Mouse (Mus musculus) stomach, postnatal 0 days (tissue): ENCODE data around the gene Crhr1. TPM values are rescaled to one million over a fixed set of nuclear protein-coding genes. Genes with fewer than 3 reads are reported as not detected.

Experiments used
- ATAC-seq: fragments of 200-750 bp; cut with Nextera tagmentation; 2 replicates; pipeline ENCODE4 v1.8.0; 2017; ENCODE audit not compliant: low FRiP score, low TSS enrichment
- DNase-seq: peaks from one replicate; pipeline ENCODE4 v3.0.0-alpha.2; 2016; ENCODE audit warnings: low spot score
- H3K27ac ChIP-seq: fragments of 300-500 bp; sonication (generic); replicated peaks from 2 replicates; pipeline ENCODE4 v1.5.1; 2014; ENCODE audit warnings: mild to moderate bottlenecking, control low read depth
- H3K27me3 ChIP-seq: fragments of 300-500 bp; sonication (generic); 2 replicates; pipeline ENCODE4 v1.6.1; 2014; ENCODE audit warnings: low read length; ENCODE audit not compliant: control insufficient read depth, insufficient read depth
- H3K36me3 ChIP-seq: fragments of 300-500 bp; sonication (generic); 2 replicates; pipeline ENCODE4 v1.6.1; 2014; ENCODE audit warnings: low read length, mixed read lengths; ENCODE audit not compliant: control insufficient read depth, insufficient read depth
- H3K4me1 ChIP-seq: fragments of 300-500 bp; sonication (generic); replicated peaks from 2 replicates; pipeline ENCODE4 v1.6.1; 2014; ENCODE audit warnings: antibody characterized with exemption; ENCODE audit not compliant: control insufficient read depth, insufficient read depth
- H3K4me2 ChIP-seq: fragments of 300-500 bp; sonication (generic); replicated peaks from 2 replicates; pipeline ENCODE4 v1.6.1; 2014; ENCODE audit warnings: low read depth, mild to moderate bottlenecking, control low read depth, moderate library complexity
- H3K4me3 ChIP-seq: fragments of 300-500 bp; sonication (generic); 2 replicates; pipeline ENCODE4 v1.5.1; 2014; ENCODE audit warnings: low read depth, low read length, control low read depth
- H3K9ac ChIP-seq: fragments of 300-500 bp; sonication (generic); 2 replicates; pipeline ENCODE4 v1.6.1; 2014; ENCODE audit warnings: mild to moderate bottlenecking, low read length, control low read depth, mixed read lengths
- H3K9me3 ChIP-seq: fragments of 300-500 bp; sonication (generic); 2 replicates; pipeline ENCODE4 v1.6.1; 2016; ENCODE audit warnings: low read length; ENCODE audit not compliant: control insufficient read depth
- CTCF ChIP-seq: IDR thresholded peaks from 2 replicates; pipeline ENCODE4 v1.5.1; 2016; ENCODE audit warnings: antibody characterized with exemption, low read depth, mild to moderate bottlenecking, moderate library complexity
- EP300 ChIP-seq: optimal IDR thresholded peaks from 2 replicates; pipeline ENCODE3; 2016; ENCODE audit warnings: antibody characterized with exemption
- WGBS: fragments of 180-500 bp; shearing (Covaris S2); extraction: QIAGEN DNeasy Blood & Tissue Kit; methylation state at CpG from one replicate; pipeline ENCODE4 v1.1.7; 2014; 5-methylcytosine and 5-hydroxymethylcytosine counted together
- polyA plus RNA-seq: library from polyadenylated mRNA; unstranded; fragments of >200 nt; fragmentation: Nextera tagmentation; extraction: Ambion mirVana; gene quantifications from 2 replicates; pipeline ENCODE4 v1.2.1, GENCODE M21; 2015

Crhr1 gene
- polyA plus RNA-seq, 1 experiment from 2014 or later, result 0.07 TPM

DNA sequence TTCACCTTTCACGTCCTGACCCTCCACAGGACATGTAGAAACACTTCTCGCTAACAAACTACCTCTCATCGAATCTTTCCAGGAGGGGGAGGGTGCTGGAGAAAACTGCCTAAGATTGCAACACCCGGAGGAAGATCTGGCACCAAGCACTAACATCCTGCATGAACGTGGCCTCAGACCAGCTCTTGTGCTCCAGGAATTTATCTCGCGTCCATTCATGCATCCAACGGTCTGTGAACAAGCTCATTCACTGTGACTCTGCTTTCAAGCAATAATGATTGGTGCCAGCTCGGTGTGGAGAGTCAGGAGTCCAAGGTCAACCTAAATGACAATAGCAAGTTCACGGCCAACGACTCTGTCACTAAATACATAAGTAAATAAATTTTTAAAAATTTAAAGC lies 20.8 kb upstream of the Crhr1 start:
- no peak for DNase-seq
- WGBS, result 72% methylated on average over 11 of the region's 11 CpGs
- Histone ChIP-seq H3K9me3 (no peaks in the 10 kb centered on the region), H3K4me1 (no peaks in the 10 kb centered on the region), H3K36me3 (no peaks in the 10 kb centered on the region), H3K9ac (no peak overlapping the region), H3K27me3 (0 out of 2 replicates have a peak, but pooled peaks cover 2% of the 10 kb centered on the region), H3K4me3 (no peak overlapping the region), H3K4me2 (no peak overlapping the region), H3K27ac (no peak overlapping the region)
- ATAC-seq, result no peak
- TF ChIP-seq EP300 (no peak), CTCF (no peak)

DNA sequence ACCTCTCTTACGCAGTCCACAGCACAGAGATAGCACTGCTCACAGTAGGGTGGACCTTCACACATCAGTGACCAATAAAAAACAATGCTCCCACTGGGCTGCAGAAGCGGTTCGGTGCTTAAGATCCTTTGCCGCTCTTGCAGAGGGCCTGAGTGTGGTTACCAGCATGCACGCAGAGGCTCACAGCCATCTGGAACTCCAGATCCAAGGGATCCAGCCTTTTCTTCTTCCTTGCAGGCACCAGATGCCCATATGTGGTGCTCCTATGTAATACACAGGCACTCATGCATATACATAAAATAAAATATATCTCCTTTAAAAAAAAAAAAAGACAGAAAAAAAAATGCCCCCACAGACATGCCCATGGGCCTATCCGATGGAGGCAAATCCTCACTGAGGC lies 19.0 kb upstream of the Crhr1 start:
- Histone ChIP-seq H3K4me3 (no peak overlapping the region), H3K36me3 (no peaks in the 10 kb centered on the region), H3K27ac (no peak overlapping the region), H3K4me2 (no peak overlapping the region), H3K9ac (no peak overlapping the region), H3K4me1 (no peaks in the 10 kb centered on the region), H3K27me3 (0 out of 2 replicates have a peak, but pooled peaks cover 2% of the 10 kb centered on the region), H3K9me3 (no peaks in the 10 kb centered on the region)
- 87% methylated on average over 6 of the region's 6 CpGs for WGBS
- no peak for ATAC-seq
- TF ChIP-seq CTCF, result no peak
- TF ChIP-seq EP300, result no peak
- DNase-seq, result no peak

DNA sequence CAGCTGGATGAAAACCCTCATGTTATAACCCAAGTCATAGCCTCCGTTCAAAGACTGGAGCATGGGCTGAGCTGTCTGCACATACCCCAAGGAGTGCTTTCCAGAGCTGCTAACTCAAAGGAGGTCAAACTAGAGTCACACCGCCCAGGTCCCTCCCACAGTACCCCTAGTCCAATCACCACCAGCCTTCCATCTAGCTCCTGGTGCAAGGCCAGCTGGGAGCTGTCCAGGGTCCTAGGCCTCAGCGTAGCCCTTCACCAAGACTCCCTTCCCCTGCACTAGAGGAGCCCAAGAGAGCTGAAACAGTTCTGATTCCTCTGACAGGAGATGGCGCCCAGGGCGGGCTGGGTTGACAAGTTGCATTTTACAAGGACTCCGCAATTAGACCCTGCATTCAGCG lies 18.0 kb upstream of the Crhr1 start:
- ATAC-seq, result peak; percentile 68; the same call in 1 of the 2 replicates
- Histone ChIP-seq H3K27me3 (0 out of 2 replicates have a peak, but pooled peaks cover 2% of the 10 kb centered on the region), H3K36me3 (no peaks in the 10 kb centered on the region), H3K4me2 (no peak overlapping the region), H3K27ac (no peak overlapping the region), H3K9me3 (no peaks in the 10 kb centered on the region), H3K9ac (no peak overlapping the region), H3K4me3 (no peak overlapping the region), H3K4me1 (no peaks in the 10 kb centered on the region)
- TF ChIP-seq EP300 (no peak), CTCF (no peak)
- peak; percentile 73 for DNase-seq
- WGBS, result 4% methylated on average over 7 of the region's 7 CpGs

DNA sequence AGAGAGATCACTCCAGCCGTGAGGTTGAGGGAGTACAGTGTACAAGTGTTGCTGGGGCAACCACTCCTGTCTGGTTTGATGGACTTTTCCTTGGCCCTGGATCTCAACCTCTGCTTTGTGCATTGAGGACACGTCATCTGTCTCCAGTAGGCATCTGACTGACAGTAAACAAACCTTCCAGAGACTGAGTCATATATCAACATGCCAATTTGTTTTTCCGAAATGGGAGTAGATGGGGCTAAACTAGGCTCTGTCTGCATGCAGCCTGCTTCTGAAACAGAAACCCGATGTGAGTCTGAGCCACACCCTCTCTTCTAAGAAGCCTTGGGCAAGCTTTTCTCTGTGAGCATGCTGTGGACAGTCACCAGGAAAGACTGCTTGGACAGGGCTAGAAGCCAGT lies 14.3 kb upstream of the Crhr1 start:
- no peak for TF ChIP-seq CTCF
- TF ChIP-seq EP300, result no peak
- H3K27me3 ChIP-seq, result 0 out of 2 replicates have a peak, but pooled peaks cover 2% of the 10 kb centered on the region
- H3K27ac ChIP-seq, result no peak overlapping the region
- WGBS, result 34% methylated on average over 4 of the region's 4 CpGs
- no peak for DNase-seq
- no peak overlapping the region for H3K4me2 ChIP-seq
- no peaks in the 10 kb centered on the region for H3K9me3 ChIP-seq
- no peaks in the 10 kb centered on the region for H3K4me1 ChIP-seq
- no peak for ATAC-seq
- no peaks in the 10 kb centered on the region for H3K36me3 ChIP-seq
- H3K9ac ChIP-seq, result no peak overlapping the region
- no peak overlapping the region for H3K4me3 ChIP-seq

DNA sequence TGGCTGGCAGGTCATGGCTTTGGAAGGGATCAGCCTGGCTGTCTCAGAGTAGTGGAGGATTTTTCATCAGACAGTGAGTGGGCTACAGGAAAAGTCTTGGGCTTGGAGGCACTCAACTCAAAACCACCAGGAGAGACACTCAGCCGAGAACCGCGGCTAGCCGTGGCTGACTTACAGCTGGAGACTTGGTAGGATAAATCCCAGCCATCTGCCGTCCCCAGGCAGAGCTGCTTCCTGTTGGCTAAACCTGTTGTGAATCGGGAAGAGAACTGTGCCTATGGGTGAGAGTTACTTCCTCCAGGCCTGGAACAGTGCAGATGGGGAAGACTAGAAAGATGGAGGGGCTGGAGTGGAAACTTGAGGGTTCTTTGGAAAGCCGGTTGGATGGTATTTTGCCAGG lies 9.7 kb upstream of the Crhr1 start:
- H3K9me3 ChIP-seq, result no peaks in the 10 kb centered on the region
- no peaks in the 10 kb centered on the region for H3K36me3 ChIP-seq
- no peak overlapping the region for H3K9ac ChIP-seq
- no peaks in the 10 kb centered on the region for H3K27me3 ChIP-seq
- no peak overlapping the region for H3K4me3 ChIP-seq
- no peak overlapping the region for H3K4me2 ChIP-seq
- TF ChIP-seq CTCF (no peak), EP300 (no peak)
- WGBS, result 65% methylated on average over 7 of the region's 7 CpGs
- H3K4me1 ChIP-seq, result no peaks in the 10 kb centered on the region
- DNase-seq (no peak), ATAC-seq (no peak)
- no peak overlapping the region for H3K27ac ChIP-seq

DNA sequence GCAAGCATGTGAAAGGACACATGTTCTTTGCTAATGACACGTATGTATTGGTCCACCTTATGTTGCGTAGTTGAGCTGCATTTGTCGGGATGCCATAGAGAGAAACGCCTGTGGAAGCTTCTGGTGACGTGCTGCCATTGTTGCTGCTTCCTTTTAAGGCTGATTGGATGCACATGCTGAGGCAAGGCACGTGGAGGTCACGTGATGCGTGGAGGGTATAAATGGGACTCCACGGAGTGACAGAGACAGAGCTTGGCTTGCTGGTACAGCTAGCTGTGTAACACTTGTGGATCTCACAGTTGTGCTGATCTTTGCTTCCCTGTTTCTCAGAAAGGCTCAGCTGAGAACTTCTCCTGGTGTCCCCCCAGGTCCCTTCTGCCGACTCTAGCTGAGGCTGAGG lies 9.2 kb upstream of the Crhr1 start:
- Histone ChIP-seq H3K9me3 (no peaks in the 10 kb centered on the region), H3K4me1 (no peaks in the 10 kb centered on the region), H3K4me3 (no peak overlapping the region), H3K27ac (no peak overlapping the region), H3K9ac (no peak overlapping the region), H3K4me2 (no peak overlapping the region), H3K27me3 (no peaks in the 10 kb centered on the region), H3K36me3 (no peaks in the 10 kb centered on the region)
- WGBS, result 81% methylated on average over 10 of the region's 10 CpGs
- ATAC-seq (no peak), DNase-seq (no peak)
- no peak for TF ChIP-seq EP300
- TF ChIP-seq CTCF, result no peak
